Mouse (Mus musculus) G1E-ER4 (cell line): Measurements from ENCODE around the gene Ttc9. TPM values are rescaled to one million over a fixed set of nuclear protein-coding genes. Genes with fewer than 3 reads are reported as not detected.

ENCODE experiments used
- GATA1 ChIP-seq: IDR thresholded peaks from one replicate; pipeline ENCODE4 v1.8.0; 2012; ENCODE audit warnings: low read length, inconsistent platforms
- polyA plus RNA-seq: library from polyadenylated mRNA; stranded (reverse); fragments of >175 nt; gene quantifications from 2 replicates; pipeline ENCODE4 v1.2.3, GENCODE M21; 2012

Gene Ttc9
- polyA plus RNA-seq: not detected in 2 replicates

DNA sequence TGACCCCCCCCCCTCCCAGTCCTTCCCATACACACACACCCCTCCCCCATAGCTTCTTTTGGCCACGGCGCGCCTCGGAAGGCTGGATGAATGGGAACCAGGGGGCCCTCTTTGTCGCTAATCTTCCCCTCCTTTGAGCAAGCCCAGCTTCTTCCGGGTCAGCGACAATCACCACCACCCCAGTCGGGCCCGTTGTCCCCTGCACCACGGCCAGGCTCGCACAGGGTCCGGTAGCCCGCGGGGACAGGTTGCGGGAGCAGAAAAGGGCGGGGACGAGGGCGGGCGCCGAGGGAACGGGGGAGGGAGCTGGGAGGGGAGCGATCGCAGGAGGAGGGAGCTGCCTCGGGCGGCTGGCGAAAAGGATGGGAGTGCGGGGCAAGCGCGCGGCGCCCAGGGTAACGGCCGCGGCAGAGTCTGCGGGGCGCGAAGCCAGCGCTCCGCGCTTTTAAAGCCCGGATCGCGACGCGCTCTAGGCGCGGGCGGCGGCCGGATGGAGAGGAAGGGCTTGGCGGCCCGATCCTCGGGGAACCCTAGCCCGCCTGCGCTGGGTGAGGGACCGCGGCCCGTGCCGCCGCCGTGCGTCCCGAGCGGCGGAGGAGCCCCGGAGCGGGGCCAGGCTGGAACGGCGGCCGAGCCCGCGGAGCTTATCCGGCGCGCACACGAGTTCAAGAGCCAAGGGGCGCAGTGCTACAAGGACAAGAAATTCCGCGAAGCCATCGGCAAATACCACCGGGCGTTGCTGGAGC lies at the start of gene Ttc9:
Ttc9 (plus strand) TSS at position 335 of the 746 bp plus-strand sequence.
- no peak for TF ChIP-seq GATA1

DNA sequence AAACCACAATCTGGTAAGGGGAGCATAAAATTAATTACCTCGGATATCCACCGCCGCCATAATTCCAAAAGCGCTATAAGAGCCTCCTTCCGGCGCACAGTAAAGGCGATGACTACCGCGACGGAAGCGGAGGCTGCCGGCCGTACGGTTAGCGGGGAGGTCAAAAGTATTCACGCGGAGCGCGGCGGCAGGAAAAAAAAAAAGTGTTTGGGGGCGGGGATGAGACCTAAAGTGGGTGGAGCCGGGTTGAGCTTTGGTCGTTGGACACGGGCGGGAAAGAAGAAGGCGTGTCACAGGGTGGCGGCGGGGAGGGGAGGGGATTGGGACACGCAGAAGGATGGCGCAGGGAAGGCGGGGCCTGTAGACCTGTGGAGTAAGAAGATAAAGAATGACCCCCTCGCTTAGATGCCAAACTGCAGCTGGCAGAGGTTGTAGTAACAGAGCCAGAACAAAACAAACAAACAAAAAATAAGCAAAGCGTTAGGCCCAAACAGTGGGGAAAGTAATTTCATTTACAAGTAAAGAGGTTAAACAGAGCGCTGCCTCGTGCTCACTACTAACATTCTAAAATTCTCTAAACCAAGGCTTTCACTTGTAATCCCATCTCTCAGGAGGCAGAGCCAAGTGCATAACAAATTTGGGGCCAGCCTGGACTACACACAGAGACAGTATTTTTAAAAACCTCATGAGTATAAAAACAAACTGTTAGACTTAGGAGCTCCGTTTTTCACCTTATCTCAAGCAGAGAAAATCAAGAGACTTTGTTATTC lies 36.0 kb upstream of the Ttc9 start, which contains the start of gene Med6:
Med6 (minus strand) TSS at position 107 of the 770 bp plus-strand sequence.
- no peak for TF ChIP-seq GATA1

- TF ChIP-seq GATA1: no peak
Observed at GRCm38 (mm10) chr12:81596547-81597262, 34.3 kb upstream of the Ttc9 start.

- no peak for TF ChIP-seq GATA1
Observed at GRCm38 (mm10) chr12:81604995-81605784, 25.9 kb upstream of the Ttc9 start.

- no peak for TF ChIP-seq GATA1
Observed at GRCm38 (mm10) chr12:81609445-81609844, 21.6 kb upstream of the Ttc9 start.

GRCm38 (mm10) chr12:81615807-81616206 lies 15.2 kb upstream of the Ttc9 start:
- no peak for TF ChIP-seq GATA1

DNA sequence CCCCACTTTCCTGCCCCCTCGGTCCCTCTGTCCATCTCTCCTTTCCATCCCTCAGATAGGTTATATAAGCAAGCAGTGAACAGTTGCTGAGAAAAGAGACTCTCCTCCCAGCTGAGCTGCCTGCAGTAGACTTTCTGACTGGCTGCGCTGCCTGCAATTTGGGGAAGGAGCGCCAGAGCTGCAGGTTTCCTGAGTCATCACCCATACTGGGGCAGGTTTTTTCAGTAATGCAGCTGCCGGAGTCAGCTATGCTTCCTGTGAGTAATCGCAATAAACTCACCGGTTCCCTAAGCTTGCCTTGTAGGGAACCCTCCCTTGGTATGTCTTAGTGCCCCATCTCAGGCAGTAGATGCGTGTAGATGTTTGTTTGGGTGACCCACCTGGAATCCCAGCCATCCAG lies 14.1 kb upstream of the Ttc9 start:
- TF ChIP-seq GATA1: no peak

- TF ChIP-seq GATA1: no peak
Observed at GRCm38 (mm10) chr12:81619302-81619701, 11.7 kb upstream of the Ttc9 start.

GRCm38 (mm10) chr12:81623377-81623776 lies 7.7 kb upstream of the Ttc9 start:
- no peak for TF ChIP-seq GATA1

DNA sequence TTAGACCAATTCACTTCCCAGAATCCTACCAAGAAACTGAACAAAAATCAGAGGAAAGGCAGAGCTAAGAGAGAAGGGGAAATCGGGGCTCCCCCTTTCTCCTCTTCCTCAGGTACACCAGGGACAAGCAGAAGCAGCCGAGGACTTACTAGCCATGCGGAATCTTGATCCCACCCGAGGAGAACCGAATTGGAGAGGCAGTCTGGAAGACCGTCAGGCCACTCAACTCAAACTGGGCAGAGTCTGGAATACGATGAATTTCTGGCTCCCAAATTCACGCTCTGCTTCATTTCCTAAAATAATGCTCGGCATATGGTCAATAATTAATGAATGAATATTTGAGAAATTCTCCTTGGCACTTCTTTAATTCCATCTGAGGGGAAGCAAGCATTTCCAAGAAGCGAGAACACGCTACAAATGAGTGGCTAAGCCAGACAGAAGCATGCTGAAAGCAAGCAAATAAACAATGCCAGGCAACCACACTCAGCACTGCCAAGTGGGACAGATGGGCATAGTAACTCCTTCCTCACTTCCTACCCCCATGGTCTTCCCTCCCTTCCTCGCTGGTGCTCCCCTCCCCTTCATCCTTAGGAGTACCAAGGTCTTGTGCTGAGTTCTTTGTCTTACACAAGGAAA lies 4.7 kb upstream of the Ttc9 start:
- TF ChIP-seq GATA1: no peak

DNA sequence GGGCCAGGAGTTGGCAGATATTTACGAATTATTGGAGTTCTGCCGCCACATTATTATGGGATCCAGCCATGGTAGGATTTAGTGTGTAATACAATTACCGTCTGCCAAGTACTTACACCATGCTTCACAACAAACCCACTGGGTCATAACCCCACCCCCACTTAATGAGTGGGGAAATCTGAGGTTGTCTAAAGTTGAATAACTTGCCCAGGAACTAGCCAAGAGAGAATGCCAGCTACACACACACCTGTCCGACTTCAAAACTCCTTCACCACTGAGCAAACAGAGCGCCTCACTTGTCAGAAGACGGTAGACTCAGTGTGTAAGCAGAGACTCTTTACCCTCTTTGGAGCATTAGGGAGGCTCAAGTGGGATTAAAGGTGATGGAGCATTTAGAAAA lies 3.6 kb upstream of the Ttc9 start:
- TF ChIP-seq GATA1: no peak

GRCm38 (mm10) chr12:81628091-81628490 lies 3.0 kb upstream of the Ttc9 start:
- TF ChIP-seq GATA1: no peak

DNA sequence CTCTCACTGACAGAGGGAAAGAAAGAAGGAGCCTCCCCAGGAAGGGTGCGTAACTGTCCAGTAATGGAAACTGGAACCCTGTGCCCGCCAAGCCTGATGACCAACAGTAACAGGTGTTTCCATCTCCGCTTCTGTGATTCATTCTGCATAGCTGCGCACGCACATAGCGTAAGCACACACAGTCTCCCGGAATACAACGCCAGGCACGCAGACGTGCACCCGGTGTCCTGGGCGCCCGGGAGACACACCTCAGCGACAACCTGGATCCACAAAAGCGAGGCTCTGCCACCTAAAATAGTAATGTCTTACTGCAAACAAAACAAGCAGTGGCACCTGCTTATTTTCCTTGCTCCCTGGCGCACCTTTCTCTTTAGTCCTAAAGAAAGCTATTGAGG lies 532 bp upstream of the Ttc9 start:
- no peak for TF ChIP-seq GATA1

DNA sequence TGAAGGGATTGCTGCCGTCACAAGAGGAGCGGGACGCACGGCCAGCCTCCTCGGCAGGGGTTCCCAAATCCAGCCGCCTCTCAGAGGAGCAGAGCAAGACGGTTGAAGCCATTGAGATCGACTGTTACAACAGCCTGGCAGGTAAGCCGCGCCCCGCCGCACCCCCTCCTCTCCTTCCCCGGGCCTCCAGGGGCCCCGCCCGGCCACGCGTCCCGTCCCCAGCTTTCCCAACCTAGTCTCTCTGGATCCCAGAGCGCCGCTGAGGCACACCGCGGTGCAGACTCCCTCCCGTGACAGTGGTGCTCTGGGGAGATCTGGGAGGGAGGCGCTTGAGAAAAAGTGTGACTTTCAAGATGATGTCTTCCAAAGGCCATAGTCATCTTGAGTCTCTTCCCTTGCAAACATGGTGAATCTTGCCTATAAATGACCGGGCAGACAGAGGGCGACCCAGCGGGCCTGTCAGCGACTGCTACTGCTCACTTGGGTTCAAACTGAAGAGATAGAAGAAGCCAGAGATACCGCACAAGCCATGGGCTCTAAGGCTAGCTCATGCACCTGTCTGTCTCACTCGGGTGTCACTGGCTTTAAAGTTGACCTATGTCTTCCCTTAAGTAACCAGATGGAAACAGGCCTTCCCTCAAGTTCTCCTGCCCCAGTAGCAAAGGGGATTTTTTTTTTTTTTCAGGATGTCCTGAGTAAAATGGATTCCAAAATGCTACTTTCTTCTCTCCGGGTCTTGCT lies 782 bp downstream of the Ttc9 start:
- TF ChIP-seq GATA1: no peak
